Mouse (Mus musculus) forebrain, embryonic 10.5 days (tissue): ENCODE measurements at regions not wholly inside any gene's neighbourhood (a gene's known extent, or its start where the extent isn't known, plus 50 kb on each side); places are given as distances from the start of the nearest gene placed in this dataset.

ENCODE experiments used
- DNase-seq: peaks from one replicate; pipeline ENCODE4 v3.0.0-alpha.2; 2017; ENCODE audit warnings: low spot score; ENCODE audit errors: extremely low spot score
- H3K27ac ChIP-seq: fragments of 300-500 bp; sonication (generic); 2 replicates; pipeline ENCODE4 v1.5.1; 2016; ENCODE audit warnings: mild to moderate bottlenecking
- H3K27me3 ChIP-seq: fragments of 300-500 bp; sonication (generic); 2 replicates; pipeline ENCODE4 v1.6.1; 2016; ENCODE audit warnings: mild to moderate bottlenecking; ENCODE audit not compliant: poor library complexity, severe bottlenecking
- H3K36me3 ChIP-seq: fragments of 300-500 bp; sonication (generic); replicated peaks from 2 replicates; pipeline ENCODE4 v1.6.1; 2016; ENCODE audit warnings: mild to moderate bottlenecking, moderate library complexity
- H3K4me1 ChIP-seq: fragments of 300-500 bp; sonication (generic); 2 replicates; pipeline ENCODE4 v1.6.1; 2016
- H3K4me3 ChIP-seq: fragments of 300-500 bp; sonication (generic); 2 replicates; pipeline ENCODE4 v1.5.1; 2016; ENCODE audit warnings: mild to moderate bottlenecking, moderate library complexity
- H3K9me3 ChIP-seq: fragments of 300-500 bp; sonication (generic); 2 replicates; pipeline ENCODE4 v1.6.1; 2016; ENCODE audit warnings: mild to moderate bottlenecking, moderate library complexity
- WGBS: fragments of 180-500 bp; shearing (Covaris S2); methylation state at CpG from one replicate; pipeline ENCODE4 v1.1.7; 2016; 5-methylcytosine and 5-hydroxymethylcytosine counted together

DNA sequence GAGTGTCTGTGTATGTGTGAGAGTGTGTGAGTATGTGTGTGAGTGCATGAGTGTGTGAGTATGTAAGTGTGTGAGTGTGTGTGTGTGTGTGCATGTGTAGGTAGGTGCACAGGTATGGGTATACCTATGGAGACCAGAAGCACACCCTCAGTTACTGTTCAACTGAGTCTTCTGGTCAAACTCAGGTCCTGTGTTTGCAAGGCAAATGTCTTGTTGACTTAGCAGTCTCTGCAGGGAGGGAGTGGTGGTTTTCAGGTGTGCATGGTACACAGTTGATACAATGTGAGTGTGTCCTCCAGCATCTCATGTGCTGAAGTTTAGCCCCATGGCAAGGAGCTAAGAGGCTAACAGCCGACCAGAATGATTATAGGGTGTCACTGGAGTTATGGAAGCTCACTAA is 166.7 kb downstream of the Gadd45g start:
- no peak overlapping the region for H3K4me3 ChIP-seq
- no peaks in the 10 kb centered on the region for H3K36me3 ChIP-seq
- 78% methylated on average over 1 of the region's 1 CpGs for WGBS
- no peak overlapping the region for H3K27ac ChIP-seq
- peaks cover 43% of the 10 kb centered on the region for H3K4me1 ChIP-seq
- H3K27me3 ChIP-seq = peaks cover 44% of the 10 kb centered on the region
- no peaks in the 10 kb centered on the region for H3K9me3 ChIP-seq
- DNase-seq = no peak

GRCm38 (mm10) chr13:52013757-52014156 is 167.3 kb downstream of the Gadd45g start:
- H3K36me3 ChIP-seq = no peaks in the 10 kb centered on the region
- DNase-seq = no peak
- peaks cover 44% of the 10 kb centered on the region for H3K27me3 ChIP-seq
- peaks cover 43% of the 10 kb centered on the region for H3K4me1 ChIP-seq
- no peak overlapping the region for H3K4me3 ChIP-seq
- no peak overlapping the region for H3K27ac ChIP-seq
- WGBS = 62% methylated on average over 2 of the region's 2 CpGs
- H3K9me3 ChIP-seq = no peaks in the 10 kb centered on the region

DNA sequence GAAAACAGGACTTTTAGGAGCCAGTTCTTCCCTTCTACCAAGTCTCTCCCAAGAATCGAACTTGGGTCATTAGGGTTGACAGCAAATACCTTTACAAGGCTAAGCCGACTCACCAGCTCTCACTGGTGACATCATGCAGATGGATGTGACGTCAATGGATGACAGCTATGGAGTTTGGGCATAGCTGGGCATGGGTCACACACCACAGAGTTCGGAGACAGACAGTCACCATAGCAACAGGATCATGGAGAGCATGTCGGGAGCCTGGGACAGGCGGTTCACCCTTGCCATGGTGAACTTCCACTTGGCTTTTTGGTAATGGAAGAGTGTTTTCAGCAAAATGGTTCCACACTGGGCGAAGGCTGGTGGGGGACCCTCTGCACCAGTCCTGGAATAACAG is 168.1 kb downstream of the Gadd45g start:
- Histone ChIP-seq H3K27ac (0 out of 2 replicates have a peak overlapping the region, but pooled peaks have one; percentile 71), H3K36me3 (no peaks in the 10 kb centered on the region), H3K27me3 (peaks cover 44% of the 10 kb centered on the region), H3K9me3 (no peaks in the 10 kb centered on the region), H3K4me1 (peaks cover 43% of the 10 kb centered on the region), H3K4me3 (no peak overlapping the region)
- 72% methylated on average over 7 of the region's 7 CpGs for WGBS
- no peak for DNase-seq

- Histone ChIP-seq H3K27me3 (peaks cover 48% of the 10 kb centered on the region), H3K9me3 (no peaks in the 10 kb centered on the region), H3K4me3 (no peak overlapping the region), H3K27ac (0 out of 2 replicates have a peak overlapping the region, but pooled peaks have one; percentile 71), H3K4me1 (peaks cover 43% of the 10 kb centered on the region), H3K36me3 (no peaks in the 10 kb centered on the region)
- whole genome bisulfite sequencing = 8% methylated on average over 4 of the region's 4 CpGs
- no peak for DNase-seq
Observed at GRCm38 (mm10) chr13:52015066-52015465, 168.6 kb downstream of the Gadd45g start.

DNA sequence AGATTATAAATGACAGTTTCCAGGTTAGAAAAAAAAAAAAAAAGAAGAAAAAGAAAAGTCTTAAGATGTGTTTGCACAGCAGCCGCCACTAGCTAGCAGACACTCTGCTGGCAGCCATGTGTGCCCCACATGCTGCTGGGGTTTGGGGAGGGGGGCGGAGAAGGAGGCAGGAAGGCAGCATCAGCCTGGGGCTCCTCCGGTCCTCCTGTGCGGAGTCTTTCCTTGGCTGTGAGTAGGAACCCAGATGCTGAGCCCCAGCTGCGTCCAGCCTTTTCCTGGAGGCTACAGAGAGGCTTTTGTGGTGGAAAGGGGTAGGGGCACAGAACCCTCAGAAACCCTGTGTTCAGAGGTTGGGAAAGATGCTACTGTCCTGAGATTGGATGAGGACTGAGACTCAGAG is 169.0 kb downstream of the Gadd45g start:
- 18% methylated on average over 5 of the region's 5 CpGs for WGBS
- H3K4me1 ChIP-seq = peaks cover 43% of the 10 kb centered on the region
- H3K36me3 ChIP-seq = no peaks in the 10 kb centered on the region

GRCm38 (mm10) chr13:52017598-52018190 is 171.2 kb downstream of the Gadd45g start:
- WGBS = 89% methylated on average over 11 of the region's 11 CpGs

More for the DNA sequence above, 169.0 kb downstream of the Gadd45g start:
- peak; percentile 36 for DNase-seq
- Histone ChIP-seq H3K4me3 (no peak overlapping the region), H3K9me3 (no peaks in the 10 kb centered on the region), H3K27ac (peak overlapping the region; percentile 71), H3K27me3 (peaks cover 48% of the 10 kb centered on the region)

GRCm38 (mm10) chr13:52019647-52020046 is 173.2 kb downstream of the Gadd45g start:
- DNase-seq = no peak
- no peak overlapping the region for H3K4me3 ChIP-seq
- no peaks in the 10 kb centered on the region for H3K9me3 ChIP-seq
- peaks cover 30% of the 10 kb centered on the region for H3K27me3 ChIP-seq
- H3K36me3 ChIP-seq = no peaks in the 10 kb centered on the region
- peaks cover 55% of the 10 kb centered on the region for H3K4me1 ChIP-seq
- H3K27ac ChIP-seq = no peak overlapping the region
- WGBS = 92% methylated on average over 8 of the region's 8 CpGs

More at GRCm38 (mm10) chr13:52017598-52018190, 171.2 kb downstream of the Gadd45g start:
- Histone ChIP-seq H3K27ac (no peak overlapping the region), H3K4me1 (peaks cover 62% of the 10 kb centered on the region), H3K9me3 (no peaks in the 10 kb centered on the region), H3K27me3 (peaks cover 46% of the 10 kb centered on the region), H3K4me3 (no peak overlapping the region), H3K36me3 (no peaks in the 10 kb centered on the region)
- no peak for DNase-seq

- H3K4me1 ChIP-seq = peaks cover 51% of the 10 kb centered on the region
Observed at GRCm38 (mm10) chr13:52021150-52021549, 174.7 kb downstream of the Gadd45g start.

DNA sequence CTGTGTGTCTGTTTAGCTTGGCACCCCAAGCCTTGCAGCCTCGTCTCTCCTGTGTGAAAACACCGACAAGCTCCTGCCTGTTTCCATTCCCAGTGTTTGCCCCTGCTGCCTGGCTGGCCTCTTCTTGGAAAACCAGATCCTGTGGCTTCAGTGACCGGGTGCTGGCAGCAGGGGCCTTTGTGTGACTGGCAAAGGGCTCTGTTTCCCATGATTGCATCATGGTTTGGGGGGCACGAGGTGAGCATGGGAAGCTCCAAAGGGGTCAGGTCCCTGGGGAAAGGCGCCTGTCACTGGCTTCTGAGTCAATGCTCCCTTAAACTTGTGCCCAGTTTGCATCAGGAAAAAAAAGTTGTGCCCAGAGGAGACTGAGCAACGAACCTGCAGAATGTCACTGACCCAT is 175.3 kb downstream of the Gadd45g start:
- DNase-seq = no peak
- Histone ChIP-seq H3K27ac (no peak overlapping the region), H3K9me3 (no peaks in the 10 kb centered on the region), H3K4me1 (peaks cover 45% of the 10 kb centered on the region), H3K27me3 (peaks cover 19% of the 10 kb centered on the region), H3K36me3 (no peaks in the 10 kb centered on the region), H3K4me3 (no peak overlapping the region)
- 71% methylated on average over 6 of the region's 6 CpGs for whole genome bisulfite sequencing

More at GRCm38 (mm10) chr13:52021150-52021549, 174.7 kb downstream of the Gadd45g start:
- H3K36me3 ChIP-seq = no peaks in the 10 kb centered on the region
- peak overlapping the region; percentile 54 for H3K27ac ChIP-seq
- peak; percentile 30 for DNase-seq
- WGBS = 37% methylated on average over 11 of the region's 11 CpGs
- no peaks in the 10 kb centered on the region for H3K9me3 ChIP-seq
- H3K4me3 ChIP-seq = no peak overlapping the region
- H3K27me3 ChIP-seq = peaks cover 24% of the 10 kb centered on the region

DNA sequence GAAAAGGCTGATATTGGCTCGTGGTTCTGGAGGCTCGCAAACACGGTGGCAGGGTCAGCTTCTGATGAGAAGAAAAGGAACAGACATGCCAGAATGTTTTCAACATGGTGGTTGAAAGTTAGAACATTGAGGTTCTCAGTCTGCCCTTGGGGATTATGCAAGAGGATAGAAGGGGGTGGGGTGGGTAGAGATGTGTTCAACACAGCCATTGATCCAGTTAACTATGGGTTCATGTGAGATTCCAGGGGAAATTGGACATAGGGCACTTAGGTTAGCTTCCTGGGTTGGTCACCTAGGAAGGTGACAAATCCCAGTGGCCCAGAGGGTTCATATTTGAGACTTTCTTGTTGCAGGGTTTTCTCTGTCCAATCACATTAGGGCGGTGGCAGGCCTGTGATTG is 176.1 kb downstream of the Gadd45g start:
- peaks cover 12% of the 10 kb centered on the region for H3K27me3 ChIP-seq

DNA sequence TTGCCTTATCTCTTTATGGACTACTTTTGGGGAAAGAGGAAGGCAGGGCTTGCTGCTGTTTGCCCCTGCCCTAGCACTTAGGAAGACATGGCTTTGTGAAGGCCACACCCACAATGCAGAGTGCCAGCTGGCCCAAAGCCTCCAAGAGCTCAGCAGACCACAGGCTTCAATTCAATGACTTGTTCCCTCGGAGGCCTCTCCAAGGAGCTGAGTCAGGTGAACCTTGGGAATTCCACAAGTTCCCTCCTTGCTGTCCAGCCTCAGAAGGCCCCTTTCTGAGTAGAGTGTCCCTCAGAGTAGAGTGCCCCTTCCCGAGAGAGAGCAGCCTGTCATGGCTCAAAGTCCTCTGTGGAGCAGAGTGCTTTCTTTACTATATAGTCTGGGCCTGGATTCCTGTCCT is 177.9 kb downstream of the Gadd45g start:
- WGBS = 81% methylated on average over 2 of the region's 2 CpGs
- no peak for DNase-seq
- peaks cover 47% of the 10 kb centered on the region for H3K4me1 ChIP-seq

More for the DNA sequence above, 176.1 kb downstream of the Gadd45g start:
- H3K9me3 ChIP-seq = no peaks in the 10 kb centered on the region
- DNase-seq = no peak
- no peaks in the 10 kb centered on the region for H3K36me3 ChIP-seq
- no peak overlapping the region for H3K4me3 ChIP-seq
- WGBS = 91% methylated on average over 4 of the region's 4 CpGs
- peaks cover 45% of the 10 kb centered on the region for H3K4me1 ChIP-seq
- H3K27ac ChIP-seq = no peak overlapping the region

DNA sequence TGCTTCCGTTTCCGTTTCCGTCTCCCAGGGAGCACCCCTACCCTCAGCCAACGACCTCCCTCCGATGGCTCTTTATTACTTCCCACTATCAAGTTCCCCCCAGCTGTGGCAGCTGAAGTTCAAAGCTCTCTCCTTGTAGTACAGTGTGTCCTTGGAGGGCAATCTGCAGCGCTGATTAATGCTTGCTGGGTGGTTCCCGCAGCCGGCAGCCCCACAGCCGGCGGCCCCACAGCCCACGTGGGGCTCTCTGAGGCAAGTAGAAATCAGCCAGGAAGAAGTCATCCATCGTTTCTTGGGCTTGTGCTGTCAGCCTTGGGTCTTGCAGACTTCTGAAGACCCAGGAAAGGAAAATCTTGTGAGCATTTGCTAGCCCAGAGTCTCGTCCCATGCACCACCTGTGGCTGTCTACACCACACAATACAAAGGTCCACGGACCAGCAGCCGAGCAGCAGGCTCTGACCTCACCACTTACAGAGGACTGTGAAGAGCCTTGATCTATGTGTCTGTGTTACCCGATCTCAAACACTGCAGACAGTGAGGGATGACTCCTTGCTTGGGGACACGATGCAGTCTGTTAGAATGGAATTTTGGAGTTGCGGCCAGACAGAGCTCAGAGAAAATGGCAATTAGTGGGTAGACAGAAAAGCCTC is 178.5 kb downstream of the Gadd45g start:
- no peak overlapping the region for H3K4me3 ChIP-seq
- no peak for DNase-seq
- 73% methylated on average over 18 of the region's 18 CpGs for WGBS
- H3K27ac ChIP-seq = peak overlapping the region; percentile 9; the same call in 1 of the 2 replicates
- H3K27me3 ChIP-seq = peaks cover 15% of the 10 kb centered on the region
- no peaks in the 10 kb centered on the region for H3K36me3 ChIP-seq
- H3K4me1 ChIP-seq = peaks cover 47% of the 10 kb centered on the region
- H3K9me3 ChIP-seq = no peaks in the 10 kb centered on the region

More for the DNA sequence above, 177.9 kb downstream of the Gadd45g start:
- Histone ChIP-seq H3K4me3 (no peak overlapping the region), H3K36me3 (no peaks in the 10 kb centered on the region), H3K9me3 (no peaks in the 10 kb centered on the region), H3K27ac (no peak overlapping the region; the same call in 1 of the 2 replicates), H3K27me3 (peaks cover 17% of the 10 kb centered on the region)

DNA sequence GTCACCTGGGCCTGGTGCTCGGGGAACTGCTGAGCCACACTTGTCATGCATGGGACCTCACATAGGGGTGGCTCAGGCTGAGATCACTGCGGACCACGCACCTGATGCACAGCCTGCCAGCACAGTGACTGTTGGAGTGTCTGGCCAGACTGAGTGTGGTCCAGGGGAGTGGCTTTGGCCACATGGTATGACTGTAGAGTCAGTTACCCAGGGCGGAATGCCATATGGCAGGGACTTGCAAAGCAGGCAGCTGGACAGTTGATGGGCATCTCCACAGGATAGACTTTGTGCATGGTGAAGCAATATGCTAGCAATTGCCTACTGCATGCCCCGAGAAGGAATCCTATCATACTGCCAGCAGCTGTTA is 179.0 kb downstream of the Gadd45g start:
- H3K27me3 ChIP-seq = peaks cover 14% of the 10 kb centered on the region
- no peak overlapping the region for H3K27ac ChIP-seq
- H3K36me3 ChIP-seq = no peaks in the 10 kb centered on the region
- H3K4me3 ChIP-seq = no peak overlapping the region
- H3K4me1 ChIP-seq = peaks cover 47% of the 10 kb centered on the region
- no peak for DNase-seq
- H3K9me3 ChIP-seq = no peaks in the 10 kb centered on the region
- WGBS = 92% methylated on average over 5 of the region's 5 CpGs
